Mouse (Mus musculus) embryonic facial prominence, embryonic 15.5 days (tissue): ENCODE data around the gene Ube2c. TPM values are rescaled to one million over a fixed set of nuclear protein-coding genes. Genes with fewer than 3 reads are reported as not detected.

Experiments used
- ATAC-seq: fragments of 200-750 bp; cut with Nextera tagmentation; 2 replicates; pipeline ENCODE4 v1.8.0; 2017; ENCODE audit warnings: low read depth, moderate TSS enrichment; ENCODE audit not compliant: insufficient number of reproducible peaks, low FRiP score, low TSS enrichment
- H3K27ac ChIP-seq: fragments of 300-500 bp; sonication (generic); replicated peaks from 2 replicates; pipeline ENCODE4 v1.5.1; 2015; ENCODE audit warnings: mild to moderate bottlenecking, inconsistent platforms
- H3K27me3 ChIP-seq: fragments of 300-500 bp; sonication (generic); 2 replicates; pipeline ENCODE4 v1.6.1; 2015; ENCODE audit warnings: inconsistent platforms
- H3K36me3 ChIP-seq: fragments of 300-500 bp; sonication (generic); 2 replicates; pipeline ENCODE4 v1.6.1; 2015; ENCODE audit warnings: mild to moderate bottlenecking, inconsistent platforms
- H3K4me1 ChIP-seq: fragments of 300-500 bp; sonication (generic); 2 replicates; pipeline ENCODE4 v1.6.1; 2015; ENCODE audit warnings: inconsistent platforms
- H3K4me2 ChIP-seq: fragments of 300-500 bp; sonication (generic); replicated peaks from 2 replicates; pipeline ENCODE4 v1.6.1; 2015; ENCODE audit warnings: mild to moderate bottlenecking, inconsistent platforms
- H3K4me3 ChIP-seq: fragments of 300-500 bp; sonication (generic); replicated peaks from 2 replicates; pipeline ENCODE4 v1.5.1; 2015; ENCODE audit warnings: mild to moderate bottlenecking, inconsistent platforms
- H3K9ac ChIP-seq: fragments of 300-500 bp; sonication (generic); 2 replicates; pipeline ENCODE4 v1.6.1; 2015; ENCODE audit warnings: inconsistent platforms
- H3K9me3 ChIP-seq: fragments of 300-500 bp; sonication (generic); replicated peaks from 2 replicates; pipeline ENCODE4 v1.6.1; 2016; ENCODE audit warnings: inconsistent platforms
- WGBS: fragments of 180-500 bp; shearing (Covaris S2); methylation state at CpG from one replicate; pipeline ENCODE4 v1.1.7; 2015; 5-methylcytosine and 5-hydroxymethylcytosine counted together
- polyA plus RNA-seq: library from polyadenylated mRNA; unstranded; fragments of >200 nt; fragmentation: Nextera tagmentation; extraction: Ambion mirVana; gene quantifications from 2 replicates; pipeline ENCODE4 v1.2.1, GENCODE M21; 2015

The Ube2c gene
- polyA plus RNA-seq, 1 experiment from 2014 or later, result 302 TPM

GRCm38 (mm10) chr2:164804533-164805331, 35.0 kb downstream of the Ube2c start, which contains the start of the genes Acot8 and Zswim3:
TSS of gene Acot8 (minus strand) at chr2:164804882.
TSS of gene Zswim3 (plus strand) at chr2:164805098.
- Histone ChIP-seq H3K27ac (peak within 1 kb of the TSS; percentile 89), H3K36me3 (peaks cover 34% of the 10 kb centered on the region), H3K9ac (peak within 1 kb of the TSS; percentile 83), H3K4me1 (peaks cover 30% of the 10 kb centered on the region), H3K4me3 (peak within 1 kb of the TSS; percentile 92), H3K27me3 (no peaks in the 10 kb centered on the region), H3K9me3 (no peaks in the 10 kb centered on the region), H3K4me2 (peak within 1 kb of the TSS; percentile 82)
- WGBS, result under 1% methylated on average over 47 of the region's 47 CpGs
- peak; percentile 97 for ATAC-seq

- H3K36me3 ChIP-seq, result peaks cover 28% of the 10 kb centered on the region
- peak overlapping the region; percentile 82 for H3K4me2 ChIP-seq
- H3K4me1 ChIP-seq, result peaks cover 30% of the 10 kb centered on the region
- peak overlapping the region; percentile 92 for H3K4me3 ChIP-seq
- peak overlapping the region; percentile 86 for H3K27ac ChIP-seq
- peak; percentile 45 for ATAC-seq
- H3K27me3 ChIP-seq, result no peaks in the 10 kb centered on the region
- 2% methylated on average over 21 of the region's 21 CpGs for WGBS
- H3K9ac ChIP-seq, result peak overlapping the region; percentile 71
- H3K9me3 ChIP-seq, result no peaks in the 10 kb centered on the region
Observed at GRCm38 (mm10) chr2:164805332-164805718, 35.6 kb downstream of the Ube2c start.

GRCm38 (mm10) chr2:164806614-164807013, 36.9 kb downstream of the Ube2c start:
- H3K4me1 ChIP-seq, result peaks cover 30% of the 10 kb centered on the region
- H3K27ac ChIP-seq, result no peak overlapping the region
- H3K9me3 ChIP-seq, result no peaks in the 10 kb centered on the region
- H3K9ac ChIP-seq, result no peak overlapping the region
- H3K36me3 ChIP-seq, result peaks cover 16% of the 10 kb centered on the region
- no peak overlapping the region for H3K4me3 ChIP-seq
- no peak for ATAC-seq
- WGBS, result 59% methylated on average over 7 of the region's 7 CpGs
- H3K4me2 ChIP-seq, result no peak overlapping the region
- no peaks in the 10 kb centered on the region for H3K27me3 ChIP-seq

GRCm38 (mm10) chr2:164813557-164813956, 43.9 kb downstream of the Ube2c start:
- Histone ChIP-seq H3K9me3 (no peaks in the 10 kb centered on the region), H3K27me3 (no peaks in the 10 kb centered on the region), H3K4me2 (no peak overlapping the region), H3K27ac (no peak overlapping the region), H3K4me3 (no peak overlapping the region), H3K9ac (no peak overlapping the region), H3K36me3 (0 out of 2 replicates have a peak, but pooled peaks cover 6% of the 10 kb centered on the region), H3K4me1 (0 out of 2 replicates have a peak, but pooled peaks cover 9% of the 10 kb centered on the region)
- ATAC-seq, result no peak
- whole genome bisulfite sequencing, result 58% methylated on average over 2 of the region's 2 CpGs

GRCm38 (mm10) chr2:164815348-164815747, 45.6 kb downstream of the Ube2c start:
- H3K27ac ChIP-seq, result no peak overlapping the region
- H3K9me3 ChIP-seq, result no peaks in the 10 kb centered on the region
- H3K9ac ChIP-seq, result no peak overlapping the region
- no peak overlapping the region for H3K4me3 ChIP-seq
- peaks cover under 1% of the 10 kb centered on the region; the same call in 1 of the 2 replicates for H3K36me3 ChIP-seq
- 86% methylated on average over 5 of the region's 5 CpGs for WGBS
- H3K4me1 ChIP-seq, result 0 out of 2 replicates have a peak, but pooled peaks cover 9% of the 10 kb centered on the region
- no peaks in the 10 kb centered on the region for H3K27me3 ChIP-seq
- no peak for ATAC-seq
- no peak overlapping the region for H3K4me2 ChIP-seq

GRCm38 (mm10) chr2:164815821-164816220, 46.1 kb downstream of the Ube2c start:
- 89% methylated on average over 8 of the region's 8 CpGs for WGBS
- Histone ChIP-seq H3K4me3 (no peak overlapping the region), H3K4me2 (no peak overlapping the region), H3K36me3 (peaks cover 5% of the 10 kb centered on the region; the same call in 1 of the 2 replicates), H3K27ac (no peak overlapping the region), H3K27me3 (no peaks in the 10 kb centered on the region), H3K9ac (no peak overlapping the region), H3K4me1 (0 out of 2 replicates have a peak, but pooled peaks cover 9% of the 10 kb centered on the region), H3K9me3 (no peaks in the 10 kb centered on the region)
- no peak for ATAC-seq

GRCm38 (mm10) chr2:164817206-164817605, 47.5 kb downstream of the Ube2c start:
- Histone ChIP-seq H3K4me2 (no peak overlapping the region), H3K27ac (no peak overlapping the region), H3K4me3 (no peak overlapping the region), H3K4me1 (peaks cover 12% of the 10 kb centered on the region; the same call in 1 of the 2 replicates), H3K27me3 (no peaks in the 10 kb centered on the region), H3K9me3 (no peaks in the 10 kb centered on the region), H3K36me3 (peaks cover 10% of the 10 kb centered on the region), H3K9ac (no peak overlapping the region)
- 69% methylated on average over 6 of the region's 6 CpGs for WGBS
- no peak for ATAC-seq

GRCm38 (mm10) chr2:164817703-164818102, 48.0 kb downstream of the Ube2c start:
- no peak for ATAC-seq
- Histone ChIP-seq H3K9ac (no peak overlapping the region), H3K27ac (no peak overlapping the region), H3K27me3 (no peaks in the 10 kb centered on the region), H3K36me3 (peaks cover 10% of the 10 kb centered on the region), H3K4me2 (no peak overlapping the region), H3K4me3 (no peak overlapping the region), H3K4me1 (peaks cover 16% of the 10 kb centered on the region; the same call in 1 of the 2 replicates), H3K9me3 (no peaks in the 10 kb centered on the region)
- 55% methylated on average over 5 of the region's 5 CpGs for WGBS

GRCm38 (mm10) chr2:164821060-164821459, 51.4 kb downstream of the Ube2c start:
- ATAC-seq, result no peak
- no peaks in the 10 kb centered on the region for H3K9me3 ChIP-seq
- no peak overlapping the region for H3K9ac ChIP-seq
- no peak overlapping the region for H3K4me2 ChIP-seq
- no peak overlapping the region for H3K4me3 ChIP-seq
- H3K4me1 ChIP-seq, result peaks cover 27% of the 10 kb centered on the region
- 80% methylated on average over 6 of the region's 6 CpGs for WGBS
- H3K27me3 ChIP-seq, result no peaks in the 10 kb centered on the region
- H3K36me3 ChIP-seq, result peaks cover 25% of the 10 kb centered on the region
- H3K27ac ChIP-seq, result no peak overlapping the region

- WGBS, result under 1% methylated on average over 32 of the region's 32 CpGs
- Histone ChIP-seq H3K4me1 (peaks cover 19% of the 10 kb centered on the region), H3K36me3 (peaks cover 41% of the 10 kb centered on the region), H3K9me3 (no peaks in the 10 kb centered on the region), H3K9ac (peak within 1 kb of the TSS; percentile 66), H3K4me3 (peak within 1 kb of the TSS; percentile 85), H3K4me2 (peak within 1 kb of the TSS; percentile 63), H3K27me3 (no peaks in the 10 kb centered on the region), H3K27ac (peak within 1 kb of the TSS; percentile 91)
- ATAC-seq, result peak; percentile 98
Observed at GRCm38 (mm10) chr2:164822636-164823165, 53.0 kb downstream of the Ube2c start, which contains the start of gene Zswim1. TSS of gene Zswim1 (plus strand) at chr2:164822686.

- H3K4me1 ChIP-seq, result peaks cover 17% of the 10 kb centered on the region
- H3K9ac ChIP-seq, result peak overlapping the region; percentile 66
- H3K9me3 ChIP-seq, result no peaks in the 10 kb centered on the region
- peak; percentile 48; the same call in 1 of the 2 replicates for ATAC-seq
- H3K4me2 ChIP-seq, result peak overlapping the region; percentile 63
- H3K36me3 ChIP-seq, result peaks cover 46% of the 10 kb centered on the region
- 3% methylated on average over 10 of the region's 10 CpGs for WGBS
- no peaks in the 10 kb centered on the region for H3K27me3 ChIP-seq
- peak overlapping the region; percentile 91 for H3K27ac ChIP-seq
- peak overlapping the region; percentile 85 for H3K4me3 ChIP-seq
Observed at GRCm38 (mm10) chr2:164823181-164823585, 53.5 kb downstream of the Ube2c start.
